Mouse (Mus musculus) liver, embryonic 13.5 days (tissue): ENCODE measurements around the gene Cacnb2. TPM values are rescaled to one million over a fixed set of nuclear protein-coding genes. Genes with fewer than 3 reads are reported as not detected.

Source experiments
- ATAC-seq: fragments of 200-750 bp; cut with Nextera tagmentation; 2 replicates; pipeline ENCODE4 v1.8.0; 2017; ENCODE audit warnings: low read depth, mild to moderate bottlenecking, moderate number of reproducible peaks, moderate library complexity
- DNase-seq: peaks from one replicate; pipeline ENCODE4 v3.0.0; 2022
- H3K27ac ChIP-seq: fragments of 300-500 bp; sonication (generic); 2 replicates; pipeline ENCODE4 v1.5.1; 2015; ENCODE audit warnings: moderate library complexity, mild to moderate bottlenecking, inconsistent platforms
- H3K27me3 ChIP-seq: fragments of 300-500 bp; sonication (generic); 2 replicates; pipeline ENCODE4 v1.6.1; 2015; ENCODE audit warnings: mild to moderate bottlenecking, inconsistent platforms
- H3K36me3 ChIP-seq: fragments of 300-500 bp; sonication (generic); 2 replicates; pipeline ENCODE4 v1.6.1; 2015; ENCODE audit warnings: mild to moderate bottlenecking, inconsistent platforms
- H3K4me1 ChIP-seq: fragments of 300-500 bp; sonication (generic); replicated peaks from 2 replicates; pipeline ENCODE4 v1.6.1; 2015; ENCODE audit warnings: inconsistent platforms
- H3K4me2 ChIP-seq: fragments of 300-500 bp; sonication (generic); 2 replicates; pipeline ENCODE4 v1.6.1; 2015; ENCODE audit warnings: inconsistent platforms, mild to moderate bottlenecking, moderate library complexity
- H3K4me3 ChIP-seq: fragments of 300-500 bp; sonication (generic); replicated peaks from 2 replicates; pipeline ENCODE4 v1.5.1; 2015; ENCODE audit warnings: mild to moderate bottlenecking, inconsistent platforms
- H3K9ac ChIP-seq: fragments of 300-500 bp; sonication (generic); 2 replicates; pipeline ENCODE4 v1.6.1; 2015; ENCODE audit warnings: mild to moderate bottlenecking, inconsistent platforms
- H3K9me3 ChIP-seq: fragments of 300-500 bp; sonication (generic); replicated peaks from 2 replicates; pipeline ENCODE4 v1.6.1; 2016; ENCODE audit warnings: inconsistent platforms
- WGBS: fragments of 180-500 bp; shearing (Covaris S2); methylation state at CpG from one replicate; pipeline ENCODE4 v1.1.7; 2015; ENCODE audit not compliant: insufficient replicate concordance; 5-methylcytosine and 5-hydroxymethylcytosine counted together
- polyA plus RNA-seq: library from polyadenylated mRNA; unstranded; fragments of >200 nt; fragmentation: Nextera tagmentation; extraction: Ambion mirVana; gene quantifications from 2 replicates; pipeline ENCODE4 v1.2.1, GENCODE M21; 2015

Gene Cacnb2
- polyA plus RNA-seq, 1 experiment from 2014 or later, result 0.30 TPM

- WGBS, result 59% methylated on average over 15 of the region's 15 CpGs
- no peaks in the 10 kb centered on the region for H3K4me1 ChIP-seq
Observed at GRCm38 (mm10) chr2:14873701-14874181, 270.9 kb downstream of the Cacnb2 start.

DNA sequence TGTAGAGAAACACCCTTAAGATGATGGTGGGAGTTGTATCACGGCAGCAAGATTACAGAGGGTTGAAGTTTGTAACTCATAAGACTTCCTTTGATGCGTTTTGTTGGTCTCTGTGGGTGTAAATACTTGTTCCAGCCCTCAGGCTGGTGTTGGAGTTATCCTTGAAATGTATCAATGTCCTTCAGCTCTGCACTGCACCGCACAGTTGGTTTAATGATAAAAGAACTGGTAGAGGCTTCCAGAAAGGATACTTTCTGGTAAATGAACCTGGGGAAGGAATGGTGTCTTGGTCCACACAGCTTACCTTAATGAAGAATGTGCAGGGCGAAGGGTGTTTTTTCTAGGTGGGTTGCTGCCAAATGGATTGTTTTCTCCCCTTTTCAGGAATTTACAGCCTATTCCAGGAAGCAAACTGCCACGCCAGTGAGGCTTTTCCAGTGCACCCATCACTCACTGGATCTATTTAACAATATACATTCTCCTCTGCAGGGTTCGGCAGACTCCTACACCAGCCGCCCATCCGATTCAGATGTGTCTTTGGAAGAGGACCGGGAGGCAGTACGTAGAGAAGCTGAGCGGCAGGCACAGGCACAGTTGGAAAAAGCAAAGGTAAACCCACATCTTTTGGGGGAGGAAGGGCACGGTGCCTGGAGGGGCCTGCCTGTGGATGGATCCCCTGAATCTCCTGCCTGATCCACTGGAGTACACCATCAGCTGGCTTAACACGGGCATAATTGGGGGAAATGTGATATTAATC is 271.6 kb downstream of the Cacnb2 start:
- Histone ChIP-seq H3K36me3 (no peaks in the 10 kb centered on the region), H3K9me3 (no peaks in the 10 kb centered on the region), H3K9ac (no peak overlapping the region), H3K4me3 (no peak overlapping the region), H3K27me3 (no peaks in the 10 kb centered on the region), H3K4me2 (no peak overlapping the region), H3K4me1 (no peaks in the 10 kb centered on the region), H3K27ac (no peak overlapping the region)
- WGBS, result 54% methylated on average over 13 of the region's 13 CpGs
- ATAC-seq, result no peak
- DNase-seq, result no peak

More at GRCm38 (mm10) chr2:14873701-14874181, 270.9 kb downstream of the Cacnb2 start:
- H3K9me3 ChIP-seq, result no peaks in the 10 kb centered on the region
- no peak overlapping the region for H3K9ac ChIP-seq
- no peaks in the 10 kb centered on the region for H3K36me3 ChIP-seq
- DNase-seq (no peak), ATAC-seq (no peak)
- H3K27me3 ChIP-seq, result no peaks in the 10 kb centered on the region
- no peak overlapping the region for H3K4me3 ChIP-seq
- no peak overlapping the region for H3K4me2 ChIP-seq
- H3K27ac ChIP-seq, result no peak overlapping the region

GRCm38 (mm10) chr2:14875121-14875520 is 272.2 kb downstream of the Cacnb2 start:
- Histone ChIP-seq H3K9me3 (no peaks in the 10 kb centered on the region), H3K9ac (no peak overlapping the region), H3K4me2 (no peak overlapping the region), H3K4me3 (no peak overlapping the region), H3K36me3 (no peaks in the 10 kb centered on the region), H3K27me3 (no peaks in the 10 kb centered on the region), H3K4me1 (no peaks in the 10 kb centered on the region), H3K27ac (no peak overlapping the region)
- 55% methylated on average over 2 of the region's 2 CpGs for WGBS
- DNase-seq, result no peak
- ATAC-seq, result no peak

DNA sequence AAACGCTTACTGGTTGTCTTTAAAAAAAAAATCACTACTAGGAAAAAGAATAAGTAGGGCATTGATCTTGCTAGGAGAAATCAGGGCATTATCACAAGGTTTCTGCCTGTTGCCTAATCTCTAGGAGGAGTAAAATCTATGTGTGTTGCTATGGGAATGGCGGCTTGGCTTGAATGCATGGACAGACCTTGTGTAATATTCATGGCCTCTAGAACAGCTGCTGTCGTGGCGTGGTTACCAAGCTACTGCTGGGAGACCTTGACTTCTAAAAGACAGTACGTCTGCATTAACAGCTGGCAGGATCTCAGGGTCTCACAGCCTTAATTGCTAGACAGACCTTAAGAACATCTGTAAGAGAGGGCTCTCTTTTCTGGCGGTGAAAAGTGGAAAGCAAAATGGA is 272.7 kb downstream of the Cacnb2 start:
- ATAC-seq (no peak), DNase-seq (no peak)
- Histone ChIP-seq H3K9me3 (no peaks in the 10 kb centered on the region), H3K4me2 (no peak overlapping the region), H3K9ac (no peak overlapping the region), H3K36me3 (no peaks in the 10 kb centered on the region), H3K4me3 (no peak overlapping the region), H3K27me3 (no peaks in the 10 kb centered on the region), H3K27ac (no peak overlapping the region), H3K4me1 (no peaks in the 10 kb centered on the region)
- 66% methylated on average over 6 of the region's 6 CpGs for WGBS

DNA sequence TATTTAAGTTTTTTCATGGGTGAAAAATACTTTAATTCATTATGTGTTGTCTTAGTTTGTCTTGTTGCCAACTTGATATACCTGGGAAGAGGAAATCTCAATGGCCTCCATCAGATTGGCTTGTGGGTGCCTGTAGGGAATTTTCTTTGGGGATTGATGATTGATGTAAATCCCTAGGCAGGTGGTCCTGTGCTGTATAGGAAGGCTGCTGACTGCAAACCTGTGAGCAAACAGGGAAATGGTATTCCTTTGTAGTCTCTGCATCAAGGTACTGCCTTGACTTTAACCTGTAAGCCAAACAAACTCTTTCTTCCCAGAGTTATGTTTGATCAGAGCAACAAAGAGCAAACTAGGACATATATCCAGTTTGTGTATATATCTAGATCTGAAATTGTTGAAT is 276.1 kb downstream of the Cacnb2 start:
- H3K27me3 ChIP-seq, result no peaks in the 10 kb centered on the region
- H3K9me3 ChIP-seq, result no peaks in the 10 kb centered on the region
- no peaks in the 10 kb centered on the region for H3K36me3 ChIP-seq
- H3K4me2 ChIP-seq, result no peak overlapping the region
- DNase-seq (no peak), ATAC-seq (no peak)
- no peaks in the 10 kb centered on the region for H3K4me1 ChIP-seq
- H3K4me3 ChIP-seq, result no peak overlapping the region
- no peak overlapping the region for H3K27ac ChIP-seq
- no peak overlapping the region for H3K9ac ChIP-seq

- Histone ChIP-seq H3K27me3 (no peaks in the 10 kb centered on the region), H3K9me3 (no peaks in the 10 kb centered on the region), H3K27ac (no peak overlapping the region), H3K4me2 (no peak overlapping the region), H3K4me3 (no peak overlapping the region), H3K9ac (no peak overlapping the region), H3K36me3 (no peaks in the 10 kb centered on the region), H3K4me1 (no peaks in the 10 kb centered on the region)
- 54% methylated on average over 3 of the region's 3 CpGs for WGBS
- DNase-seq (no peak), ATAC-seq (no peak)
Observed at GRCm38 (mm10) chr2:14883460-14883859, 280.6 kb downstream of the Cacnb2 start.

DNA sequence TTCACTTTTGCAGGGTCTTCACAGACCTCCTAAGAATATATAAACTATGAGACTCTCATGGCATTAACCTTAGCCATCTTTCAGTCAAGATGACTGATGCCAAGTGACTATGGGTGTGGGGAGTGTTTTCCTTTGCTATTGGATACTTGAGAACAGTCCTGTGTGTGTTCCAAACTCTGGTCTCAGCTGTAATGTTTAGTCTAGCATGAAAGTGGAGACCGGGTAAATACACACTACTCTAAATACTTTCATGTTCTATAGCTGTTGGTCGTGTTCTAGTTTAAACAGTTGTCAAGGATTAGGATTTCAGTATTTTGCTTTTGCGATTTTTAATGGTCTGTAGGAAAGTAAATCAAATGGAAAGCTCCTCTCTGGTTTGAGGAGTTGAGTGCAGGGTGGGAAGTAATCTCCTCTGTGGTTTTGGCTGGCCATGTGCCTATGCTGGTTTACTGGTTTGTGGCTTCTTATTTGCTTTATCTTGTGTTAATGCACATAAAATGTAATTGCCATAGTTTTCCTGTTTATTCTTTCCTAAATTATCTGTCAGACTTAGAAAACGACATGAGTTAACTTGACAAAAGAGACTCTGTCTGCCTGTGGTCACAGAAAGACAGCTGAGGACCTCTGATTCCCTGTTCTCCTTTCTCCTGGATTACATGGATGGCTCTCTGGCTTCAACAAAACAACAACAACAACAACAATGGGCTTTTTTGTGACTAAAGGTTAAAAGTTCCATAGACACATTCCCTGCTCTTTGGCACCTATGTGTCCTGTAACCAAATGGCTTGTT is 285.7 kb downstream of the Cacnb2 start:
- no peak overlapping the region for H3K9ac ChIP-seq
- 34% methylated on average over 4 of the region's 4 CpGs for WGBS
- no peaks in the 10 kb centered on the region for H3K36me3 ChIP-seq
- H3K4me3 ChIP-seq, result no peak overlapping the region
- H3K4me2 ChIP-seq, result no peak overlapping the region
- no peak for DNase-seq
- H3K4me1 ChIP-seq, result no peaks in the 10 kb centered on the region
- no peaks in the 10 kb centered on the region for H3K9me3 ChIP-seq
- H3K27me3 ChIP-seq, result no peaks in the 10 kb centered on the region
- no peak overlapping the region for H3K27ac ChIP-seq
- no peak for ATAC-seq

DNA sequence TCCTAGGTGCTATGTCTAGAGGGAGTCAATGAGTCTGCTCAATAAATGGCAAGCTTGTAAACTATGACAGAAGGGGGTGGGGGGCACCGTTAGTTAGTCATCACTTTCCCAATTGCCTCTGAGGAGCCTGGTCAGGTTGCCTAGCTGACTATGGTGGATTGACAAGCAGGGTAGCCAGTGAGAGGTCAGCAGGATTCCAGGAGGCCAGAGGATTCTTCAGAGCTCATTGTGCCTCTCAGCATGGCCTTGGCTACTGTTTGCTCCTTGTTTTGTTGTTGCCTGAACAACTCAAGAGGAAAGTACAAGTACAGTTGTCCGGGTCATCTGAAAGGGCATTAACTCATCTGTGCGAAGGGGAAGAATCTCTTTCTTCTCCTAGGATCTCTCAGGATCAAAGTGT is 300.9 kb downstream of the Cacnb2 start:
- DNase-seq, result no peak
- H3K9ac ChIP-seq, result no peak overlapping the region
- no peak for ATAC-seq
- no peaks in the 10 kb centered on the region for H3K9me3 ChIP-seq
- H3K27me3 ChIP-seq, result no peaks in the 10 kb centered on the region
- H3K4me1 ChIP-seq, result no peaks in the 10 kb centered on the region
- H3K27ac ChIP-seq, result no peak overlapping the region
- 67% methylated on average over 3 of the region's 3 CpGs for WGBS
- H3K4me2 ChIP-seq, result no peak overlapping the region
- H3K36me3 ChIP-seq, result no peaks in the 10 kb centered on the region
- H3K4me3 ChIP-seq, result no peak overlapping the region

DNA sequence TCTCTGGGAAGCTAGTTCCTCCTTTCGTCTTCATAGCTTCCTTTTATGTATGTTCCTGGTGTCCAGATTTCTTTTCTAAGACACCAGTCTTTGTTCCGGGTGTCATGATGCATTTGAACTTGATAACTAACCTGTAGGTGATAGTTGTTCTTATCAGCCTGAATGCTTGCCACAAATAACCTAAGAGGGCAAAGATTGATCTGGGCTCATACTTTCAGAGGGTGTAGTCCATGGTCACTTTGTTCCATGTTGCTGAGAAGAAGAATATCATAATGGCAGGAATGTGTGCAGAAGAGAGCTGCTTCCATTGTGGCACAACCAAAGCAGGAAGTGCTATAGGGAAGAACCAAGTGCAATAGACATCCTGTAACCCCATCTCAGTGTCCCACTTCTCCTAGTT is 302.0 kb downstream of the Cacnb2 start:
- DNase-seq, result no peak
- H3K36me3 ChIP-seq, result no peaks in the 10 kb centered on the region
- no peak overlapping the region for H3K9ac ChIP-seq
- no peaks in the 10 kb centered on the region for H3K27me3 ChIP-seq
- H3K4me3 ChIP-seq, result no peak overlapping the region
- H3K4me2 ChIP-seq, result no peak overlapping the region
- no peaks in the 10 kb centered on the region for H3K4me1 ChIP-seq
- ATAC-seq, result no peak
- 56% methylated on average over 2 of the region's 2 CpGs for WGBS
- no peaks in the 10 kb centered on the region for H3K9me3 ChIP-seq
- no peak overlapping the region for H3K27ac ChIP-seq

GRCm38 (mm10) chr2:14907124-14907925 is 304.4 kb downstream of the Cacnb2 start:
- ATAC-seq (no peak), DNase-seq (no peak)
- Histone ChIP-seq H3K4me1 (no peaks in the 10 kb centered on the region), H3K36me3 (no peaks in the 10 kb centered on the region), H3K27ac (no peak overlapping the region), H3K4me2 (no peak overlapping the region), H3K9me3 (no peaks in the 10 kb centered on the region), H3K4me3 (no peak overlapping the region), H3K9ac (no peak overlapping the region), H3K27me3 (no peaks in the 10 kb centered on the region)
- WGBS, result 51% methylated on average over 10 of the region's 10 CpGs

GRCm38 (mm10) chr2:14917585-14918247 is 314.8 kb downstream of the Cacnb2 start:
- no peak for ATAC-seq
- no peak overlapping the region for H3K4me2 ChIP-seq
- H3K27me3 ChIP-seq, result no peaks in the 10 kb centered on the region
- no peaks in the 10 kb centered on the region for H3K36me3 ChIP-seq
- no peak for DNase-seq
- H3K9ac ChIP-seq, result no peak overlapping the region
- H3K4me1 ChIP-seq, result no peaks in the 10 kb centered on the region
- no peak overlapping the region for H3K4me3 ChIP-seq
- H3K9me3 ChIP-seq, result no peaks in the 10 kb centered on the region
- 59% methylated on average over 3 of the region's 3 CpGs for WGBS
- no peak overlapping the region for H3K27ac ChIP-seq
